Mouse (Mus musculus): ENCODE data around the gene Clock. TPM values are rescaled to one million over a fixed set of nuclear protein-coding genes. Genes with fewer than 3 reads are reported as not detected.
A peak's percentile ranks its signal among the peaks of the same experiment; 100 is the strongest.

Clock gene
- polyA plus RNA-seq, 1 experiment from 2014 or later, result 19.1 TPM

GRCm38 (mm10) chr5:76303745-76304451 is 694 bp downstream of the Clock start:
- H3K36me3 ChIP-seq (ENCODE audit: insufficient read depth), result no peaks in the 10 kb centered on the region
- ATAC-seq (ENCODE audit: insufficient read depth) (peak; percentile 86), DNase-seq (peak; percentile 92)
- H3K9ac ChIP-seq, result peak overlapping the region; percentile 94
- 0 out of 2 replicates have a peak, but pooled peaks cover 4% of the 10 kb centered on the region for H3K4me1 ChIP-seq (ENCODE audit: insufficient read depth)
- no peaks in the 10 kb centered on the region for H3K9me3 ChIP-seq (ENCODE audit: low read depth, low read length)
- H3K4me3 ChIP-seq (ENCODE audit: low read depth, low read length), result peak overlapping the region; percentile 98
- H3K27me3 ChIP-seq (ENCODE audit: insufficient read depth, low read length), result no peaks in the 10 kb centered on the region
- TF ChIP-seq CTCF (IDR thresholded peaks at IDR 0.05; ENCODE audit: low read depth), result no peak
- H3K27ac ChIP-seq (ENCODE audit: low read depth), result peak overlapping the region; percentile 98
- under 1% methylated on average over 91 of the region's 100 CpGs for WGBS
- peak overlapping the region; percentile 79 for H3K4me2 ChIP-seq

DNA sequence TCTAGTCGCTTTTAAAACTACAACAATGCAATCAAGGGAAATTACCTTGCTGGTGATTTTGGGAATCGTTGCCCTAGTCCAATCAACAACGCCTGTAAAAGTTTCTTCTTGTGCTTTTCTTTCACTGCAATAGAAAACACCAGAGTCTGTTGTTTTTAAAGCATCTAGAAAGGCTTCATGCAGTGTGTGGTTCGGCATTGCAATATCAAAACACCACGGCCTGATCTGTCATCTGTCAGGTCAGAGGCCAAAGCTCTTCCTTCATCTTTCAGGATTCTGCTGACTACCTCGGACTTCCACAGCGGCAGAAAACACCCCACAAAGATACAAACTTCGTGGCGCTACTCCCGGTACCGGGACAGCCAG is 1.2 kb downstream of the Clock start:
- no peaks in the 10 kb centered on the region for H3K36me3 ChIP-seq (ENCODE audit: insufficient read depth)
- DNase-seq, result no peak
- H3K4me3 ChIP-seq (ENCODE audit: low read depth, low read length), result peak overlapping the region; percentile 98
- peak overlapping the region; percentile 94 for H3K9ac ChIP-seq
- H3K27me3 ChIP-seq (ENCODE audit: insufficient read depth, low read length), result no peaks in the 10 kb centered on the region
- ATAC-seq (ENCODE audit: insufficient read depth), result no peak
- peak overlapping the region; percentile 79 for H3K4me2 ChIP-seq
- H3K27ac ChIP-seq (ENCODE audit: low read depth), result peak overlapping the region; percentile 98
- H3K4me1 ChIP-seq (ENCODE audit: insufficient read depth), result 0 out of 2 replicates have a peak, but pooled peaks cover 4% of the 10 kb centered on the region
- TF ChIP-seq CTCF (IDR thresholded peaks at IDR 0.05; ENCODE audit: low read depth), result no peak
- H3K9me3 ChIP-seq (ENCODE audit: low read depth, low read length), result no peaks in the 10 kb centered on the region
- WGBS, result 4% methylated on average over 11 of the region's 11 CpGs

- DNase-seq (peak; percentile 19), ATAC-seq (ENCODE audit: insufficient read depth) (no peak)
- no peak for TF ChIP-seq CTCF (IDR thresholded peaks at IDR 0.05; ENCODE audit: low read depth)
- Histone ChIP-seq H3K9me3 (ENCODE audit: low read depth, low read length) (no peaks in the 10 kb centered on the region), H3K9ac (no peak overlapping the region), H3K36me3 (ENCODE audit: insufficient read depth) (no peaks in the 10 kb centered on the region), H3K4me2 (no peak overlapping the region), H3K4me3 (ENCODE audit: low read depth, low read length) (no peak overlapping the region), H3K27me3 (ENCODE audit: insufficient read depth, low read length) (no peaks in the 10 kb centered on the region), H3K27ac (ENCODE audit: low read depth) (no peak overlapping the region), H3K4me1 (ENCODE audit: insufficient read depth) (0 out of 2 replicates have a peak, but pooled peaks cover 4% of the 10 kb centered on the region)
- 79% methylated on average over 2 of the region's 2 CpGs for WGBS
Measured at GRCm38 (mm10) chr5:76302009-76302408, 2.6 kb downstream of the Clock start.

DNA sequence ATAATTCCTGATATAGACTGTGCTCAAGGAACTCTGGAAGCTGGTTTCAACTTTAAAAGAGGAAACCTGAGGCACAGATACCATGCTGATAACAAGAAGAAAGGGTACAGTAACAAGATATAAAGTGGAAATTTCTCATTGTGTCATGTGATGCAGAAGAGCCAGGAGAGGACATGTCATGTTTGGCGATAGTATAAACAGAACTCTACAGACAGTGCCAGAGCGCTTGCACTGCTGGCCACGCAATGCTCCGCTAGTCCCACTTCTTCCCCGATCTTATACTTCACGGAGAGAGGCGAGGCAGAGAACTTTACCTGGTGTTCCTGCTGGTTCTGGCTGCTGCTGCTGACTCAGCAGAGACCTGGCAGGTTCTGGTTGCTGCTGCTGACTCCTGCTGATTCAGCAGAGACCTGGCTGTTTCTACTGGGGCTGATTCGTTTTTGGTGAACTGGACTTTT is 15.3 kb downstream of the Clock start:
- no peak for ATAC-seq (ENCODE audit: insufficient read depth)
- Histone ChIP-seq H3K9me3 (ENCODE audit: low read depth, low read length) (no peaks in the 10 kb centered on the region), H3K4me2 (no peak overlapping the region), H3K9ac (no peak overlapping the region), H3K27ac (ENCODE audit: low read depth) (no peak overlapping the region), H3K27me3 (ENCODE audit: insufficient read depth, low read length) (no peaks in the 10 kb centered on the region), H3K4me3 (ENCODE audit: low read depth, low read length) (no peak overlapping the region), H3K36me3 (ENCODE audit: insufficient read depth) (0 out of 2 replicates have a peak, but pooled peaks cover 3% of the 10 kb centered on the region), H3K4me1 (ENCODE audit: insufficient read depth) (no peaks in the 10 kb centered on the region)
- DNase-seq, result no peak
- WGBS, result 81% methylated on average over 8 of the region's 8 CpGs
- TF ChIP-seq CTCF (IDR thresholded peaks at IDR 0.05; ENCODE audit: low read depth), result no peak

- no peak overlapping the region for H3K4me2 ChIP-seq
- H3K27me3 ChIP-seq (ENCODE audit: insufficient read depth, low read length), result no peaks in the 10 kb centered on the region
- no peak for ATAC-seq (ENCODE audit: insufficient read depth)
- no peaks in the 10 kb centered on the region for H3K4me1 ChIP-seq (ENCODE audit: insufficient read depth)
- H3K27ac ChIP-seq (ENCODE audit: low read depth), result no peak overlapping the region
- H3K9me3 ChIP-seq (ENCODE audit: low read depth, low read length), result no peaks in the 10 kb centered on the region
- H3K9ac ChIP-seq, result no peak overlapping the region
- no peak for DNase-seq
- H3K36me3 ChIP-seq (ENCODE audit: insufficient read depth), result 0 out of 2 replicates have a peak, but pooled peaks cover 3% of the 10 kb centered on the region
- TF ChIP-seq CTCF (IDR thresholded peaks at IDR 0.05; ENCODE audit: low read depth), result no peak
- WGBS, result 85% methylated on average over 3 of the region's 3 CpGs
- H3K4me3 ChIP-seq (ENCODE audit: low read depth, low read length), result no peak overlapping the region
Measured at GRCm38 (mm10) chr5:76288256-76288655, 16.3 kb downstream of the Clock start.

- H3K27ac ChIP-seq (ENCODE audit: low read depth), result no peak overlapping the region
- H3K4me1 ChIP-seq (ENCODE audit: insufficient read depth), result no peaks in the 10 kb centered on the region
- H3K9ac ChIP-seq, result no peak overlapping the region
- DNase-seq, result no peak
- H3K4me3 ChIP-seq (ENCODE audit: low read depth, low read length), result no peak overlapping the region
- no peak for ATAC-seq (ENCODE audit: insufficient read depth)
- 67% methylated on average over 5 of the region's 5 CpGs for WGBS
- 0 out of 2 replicates have a peak, but pooled peaks cover 3% of the 10 kb centered on the region for H3K36me3 ChIP-seq (ENCODE audit: insufficient read depth)
- H3K9me3 ChIP-seq (ENCODE audit: low read depth, low read length), result no peaks in the 10 kb centered on the region
- H3K27me3 ChIP-seq (ENCODE audit: insufficient read depth, low read length), result no peaks in the 10 kb centered on the region
- no peak for TF ChIP-seq CTCF (IDR thresholded peaks at IDR 0.05; ENCODE audit: low read depth)
- H3K4me2 ChIP-seq, result no peak overlapping the region
Measured at GRCm38 (mm10) chr5:76287062-76287461, 17.5 kb downstream of the Clock start.

GRCm38 (mm10) chr5:76285699-76286098 is 18.9 kb downstream of the Clock start:
- Histone ChIP-seq H3K9ac (no peak overlapping the region), H3K9me3 (ENCODE audit: low read depth, low read length) (no peaks in the 10 kb centered on the region), H3K27ac (ENCODE audit: low read depth) (no peak overlapping the region), H3K4me3 (ENCODE audit: low read depth, low read length) (no peak overlapping the region), H3K36me3 (ENCODE audit: insufficient read depth) (0 out of 2 replicates have a peak, but pooled peaks cover 3% of the 10 kb centered on the region), H3K4me2 (no peak overlapping the region), H3K4me1 (ENCODE audit: insufficient read depth) (no peaks in the 10 kb centered on the region), H3K27me3 (ENCODE audit: insufficient read depth, low read length) (no peaks in the 10 kb centered on the region)
- WGBS, result 74% methylated on average over 4 of the region's 4 CpGs
- TF ChIP-seq CTCF (IDR thresholded peaks at IDR 0.05; ENCODE audit: low read depth), result no peak
- ATAC-seq (ENCODE audit: insufficient read depth) (no peak), DNase-seq (no peak)

All from lung, embryonic 14.5 days (tissue).